Mouse (Mus musculus) heart, postnatal 25 days (tissue): ENCODE measurements around the gene S100a3. TPM values are rescaled to one million over a fixed set of nuclear protein-coding genes. Genes with fewer than 3 reads are reported as not detected.

Experiments
- DNase-seq: peaks from one replicate; pipeline ENCODE4 v3.0.0; 2022; ENCODE audit warnings: low spot score
- intact Hi-C: fragments of 180-260 bp; cut with DNase I; formaldehyde crosslinking; loops from one replicate; pipeline ENCODE4 v1.15.1; 2025
- total RNA-seq, 2 experiments: library from RNA; stranded (reverse); gene quantifications; 2 replicates each; pipeline ENCODE4 v1.2.3; 2021

The S100a3 gene
- total RNA-seq, 2 experiments from 2014 or later, result not detected

DNA sequence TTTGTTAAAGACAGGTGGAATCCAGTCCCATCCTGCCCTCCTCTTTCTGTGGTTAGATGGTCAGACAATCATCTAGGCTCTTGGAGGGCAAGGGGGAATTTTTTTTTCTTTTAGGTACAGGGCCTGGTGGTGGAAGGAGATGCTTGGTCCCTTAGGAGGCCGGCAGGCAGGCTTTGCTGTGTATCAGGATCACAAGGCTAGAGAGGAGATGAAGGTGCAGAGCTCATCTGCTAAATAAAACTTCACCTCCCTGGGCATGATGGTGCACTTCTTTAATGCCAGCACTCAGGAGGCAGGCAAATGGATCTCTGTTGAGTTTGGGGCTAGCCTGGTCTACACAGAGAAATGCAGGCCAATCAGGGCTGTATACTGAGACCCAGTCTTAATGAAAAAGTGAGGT, 55.5 kb downstream of the S100a3 start:
- intact Hi-C loops, result loop anchor here (1.0 to 10.0 kb wide), 4 partner anchors 31 to 201 kb away; partner anchors contain the start of gene Snapin
- no peak for DNase-seq

DNA sequence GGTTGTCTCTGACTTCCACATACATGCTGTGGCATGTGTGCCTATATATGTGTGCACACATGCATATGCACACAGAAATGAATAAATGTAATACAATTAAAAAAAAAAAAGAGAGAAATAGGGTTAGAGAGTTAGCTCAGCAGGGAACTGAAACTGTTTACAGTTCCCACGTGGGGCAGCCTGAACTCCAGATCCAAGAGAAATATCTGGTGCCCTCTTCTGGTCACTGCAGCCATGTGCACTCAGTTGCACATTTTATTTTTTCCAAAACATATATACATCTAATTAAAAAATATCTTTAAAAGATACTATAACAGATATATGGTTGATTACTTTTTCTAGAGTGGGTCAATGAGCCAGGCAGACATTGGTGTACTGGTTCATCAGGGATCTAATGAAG, 57.2 kb downstream of the S100a3 start:
- no peak for DNase-seq
- intact Hi-C loops, result loop anchor here (10.0 kb wide), 1 partner anchor 203 kb away; no protein-coding TSS in a partner anchor

DNA sequence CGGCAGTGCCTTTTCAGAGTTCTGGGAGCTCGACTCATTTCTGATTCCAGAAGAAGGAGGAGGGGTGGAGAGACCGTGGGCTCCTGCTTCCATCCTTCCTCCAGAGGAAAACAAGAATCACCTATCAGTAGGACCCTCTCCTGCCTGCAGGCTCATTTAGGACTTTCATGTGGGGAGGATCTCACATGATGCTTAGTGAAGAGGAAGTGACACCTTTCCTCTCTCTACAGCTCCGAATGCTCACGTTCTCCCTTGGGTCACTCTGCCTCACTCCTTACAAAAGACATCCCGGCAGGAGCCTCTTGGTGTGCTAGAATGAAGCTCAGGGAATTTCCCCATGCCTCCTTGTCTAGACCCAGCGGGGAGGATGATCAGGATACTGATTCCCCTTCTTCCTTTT, 61.2 kb downstream of the S100a3 start:
- no peak for DNase-seq
- intact Hi-C loops, result no loop called here

DNA sequence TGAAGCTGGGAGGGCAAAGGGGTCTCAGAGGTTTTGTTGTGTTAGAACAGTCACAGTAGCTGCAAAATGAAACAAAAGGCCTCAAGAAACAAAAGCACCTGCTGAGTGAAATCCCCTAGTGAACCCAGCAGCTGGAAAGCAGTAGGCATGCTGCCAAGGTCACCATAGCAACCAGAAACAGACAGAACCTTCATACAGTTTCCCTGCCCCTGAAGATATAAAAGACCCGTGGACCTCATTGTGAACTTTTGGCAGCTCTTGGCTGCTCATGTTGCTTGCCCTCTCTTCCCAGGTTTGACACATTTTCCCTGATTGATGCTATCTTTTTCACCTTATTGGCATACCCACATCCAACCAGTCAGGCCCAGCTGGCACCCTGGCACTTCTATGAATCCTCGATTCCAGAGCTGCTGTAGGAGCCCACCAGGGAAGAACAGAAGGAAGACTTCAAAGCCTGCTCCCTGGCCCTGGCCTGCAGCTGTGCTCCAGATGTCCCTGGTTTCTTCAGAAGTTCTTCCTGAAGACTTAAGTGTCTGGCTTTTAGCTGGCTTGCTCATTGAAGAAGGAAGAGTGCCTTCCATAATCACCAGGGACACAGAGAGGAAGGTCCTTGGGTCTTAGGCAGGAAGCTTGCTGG, 63.2 kb downstream of the S100a3 start:
- intact Hi-C loops, result no loop called here
- DNase-seq, result no peak

DNA sequence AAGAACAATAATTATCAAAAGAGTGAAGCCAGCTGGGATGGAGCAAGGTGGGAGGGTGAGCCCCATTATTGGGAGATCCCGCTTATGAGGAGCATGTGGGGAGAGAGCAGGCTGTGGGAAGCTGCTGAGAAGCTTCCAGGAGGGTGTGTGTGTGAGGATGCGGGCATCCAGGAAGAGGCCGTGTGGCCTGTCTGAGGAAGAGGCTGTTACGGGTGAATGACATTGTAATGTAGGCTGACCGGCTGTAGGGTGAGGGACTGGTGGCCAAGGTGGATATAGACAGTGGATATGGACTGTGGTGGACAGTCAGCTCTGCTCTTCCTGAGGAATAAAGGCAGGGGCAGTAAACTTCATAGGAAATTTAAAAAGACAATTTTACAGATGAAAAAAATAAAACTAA, 65.1 kb downstream of the S100a3 start:
- no peak for DNase-seq
- intact Hi-C loops, result no loop called here

DNA sequence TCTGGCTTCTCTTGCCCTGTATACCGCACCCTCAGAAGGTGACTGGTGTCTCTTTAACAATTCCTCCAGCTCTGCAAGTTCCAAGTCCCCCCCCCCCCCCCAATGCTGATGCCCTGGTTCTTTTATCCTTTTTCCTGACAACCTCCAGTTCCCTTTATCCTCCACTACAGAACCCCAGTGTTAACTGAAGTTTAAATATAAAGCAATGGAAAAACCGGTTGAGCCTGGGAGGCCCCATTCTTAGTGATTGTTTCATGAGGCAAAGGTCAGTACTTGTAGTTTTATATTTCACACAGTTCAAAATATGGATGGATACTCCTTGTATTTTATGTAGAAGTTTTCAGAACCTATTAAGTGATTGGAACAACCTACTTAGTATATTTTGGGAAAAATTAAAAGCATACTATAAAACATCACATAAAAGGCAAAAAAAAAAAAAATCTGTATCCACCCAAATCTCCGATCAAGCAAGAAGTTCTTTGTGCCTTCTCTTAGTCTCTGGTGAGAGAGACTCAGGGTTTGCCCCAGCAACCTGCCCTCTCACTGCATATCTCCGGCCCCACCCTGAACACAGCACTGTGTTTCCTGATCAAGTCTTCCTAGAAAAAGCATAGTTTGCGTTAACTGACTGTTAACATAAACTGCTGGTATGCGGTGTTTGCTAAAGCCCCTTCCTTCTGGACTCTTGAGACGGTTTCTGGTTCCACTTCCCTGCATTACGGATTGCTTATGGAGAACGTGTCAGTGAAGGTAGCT, 66.1 kb downstream of the S100a3 start:
- DNase-seq, result no peak
- intact Hi-C loops, result no loop called here

DNA sequence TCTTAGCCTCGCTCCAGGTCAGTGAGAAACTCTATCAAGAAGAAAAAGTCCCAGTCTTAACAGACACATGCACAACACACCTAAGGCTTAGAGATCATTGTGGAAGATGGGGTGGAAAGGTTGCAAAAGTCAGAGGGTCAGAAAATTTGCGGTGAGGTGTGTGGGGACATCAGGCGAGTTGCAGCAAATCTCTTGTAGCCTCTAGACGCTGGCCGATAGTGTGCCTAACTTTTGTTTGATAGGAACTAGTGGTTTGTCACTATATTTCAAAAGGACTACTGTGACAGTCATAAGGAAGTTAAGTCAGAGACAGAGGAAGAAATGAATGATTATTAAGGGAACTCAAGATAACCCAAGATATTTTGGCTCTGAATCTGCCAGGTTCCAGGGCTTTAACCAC, 67.0 kb downstream of the S100a3 start:
- intact Hi-C loops, result no loop called here

DNA sequence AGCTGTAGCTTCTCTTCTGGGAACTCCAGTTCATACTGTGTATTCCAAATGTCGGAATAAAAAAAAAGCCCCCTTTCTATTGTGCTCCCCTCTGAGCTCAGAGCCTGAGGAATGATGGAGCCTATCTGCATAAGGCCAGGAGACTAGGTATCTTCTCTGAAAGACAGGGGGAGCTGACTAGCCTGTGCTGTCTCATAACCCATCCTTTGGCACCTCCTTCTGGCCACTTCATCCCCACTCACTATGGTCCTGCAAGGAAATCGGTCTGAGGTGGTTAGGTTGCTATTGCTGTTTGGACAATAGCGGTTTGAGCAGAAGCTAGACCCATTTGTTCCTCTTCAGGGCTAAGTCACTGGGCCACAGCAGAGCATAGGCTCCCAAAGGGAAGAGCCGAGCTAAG, 67.4 kb downstream of the S100a3 start:
- intact Hi-C loops, result no loop called here
- DNase-seq, result no peak

More for the DNA sequence above, 67.0 kb downstream of the S100a3 start:
- DNase-seq, result no peak

DNA sequence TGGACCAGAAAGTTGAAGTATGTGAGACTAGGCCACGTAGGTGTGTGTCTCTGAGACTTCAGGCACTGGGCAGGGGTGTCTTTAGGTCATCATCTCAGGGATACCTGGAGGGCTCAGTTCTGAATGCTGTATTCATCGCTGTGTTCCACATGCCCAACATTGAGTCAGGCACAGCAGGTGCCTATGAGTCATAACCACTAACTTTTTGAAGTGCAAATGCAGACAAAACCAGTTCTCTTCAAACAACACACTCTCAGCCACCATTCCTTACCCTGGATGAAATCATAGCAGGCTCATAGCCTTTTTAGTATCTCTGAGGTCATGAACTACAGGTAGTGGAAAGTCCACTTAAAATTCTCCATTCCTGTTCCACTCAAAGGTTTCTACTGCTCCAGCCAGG, 68.9 kb downstream of the S100a3 start:
- no peak for DNase-seq
- intact Hi-C loops, result no loop called here

DNA sequence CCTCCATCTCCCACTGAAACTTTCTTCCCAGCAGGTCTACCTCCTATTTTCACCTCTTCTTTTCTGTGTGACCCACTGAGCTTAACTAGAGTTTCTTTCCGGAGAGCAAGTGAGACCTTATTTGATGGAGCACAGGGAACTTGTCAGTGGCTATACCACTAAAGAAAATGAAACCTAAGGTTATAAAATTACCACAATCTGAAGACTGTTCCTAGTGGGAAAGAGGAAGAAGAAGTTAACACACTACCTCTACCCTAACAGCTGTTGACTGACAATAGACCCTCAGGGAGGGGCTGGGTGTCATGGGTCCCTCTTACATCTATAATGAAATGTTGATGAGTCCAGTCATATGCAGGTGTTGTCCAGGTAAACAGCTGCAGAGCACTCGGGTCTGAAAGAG, 71.6 kb downstream of the S100a3 start:
- intact Hi-C loops, result no loop called here
- no peak for DNase-seq

DNA sequence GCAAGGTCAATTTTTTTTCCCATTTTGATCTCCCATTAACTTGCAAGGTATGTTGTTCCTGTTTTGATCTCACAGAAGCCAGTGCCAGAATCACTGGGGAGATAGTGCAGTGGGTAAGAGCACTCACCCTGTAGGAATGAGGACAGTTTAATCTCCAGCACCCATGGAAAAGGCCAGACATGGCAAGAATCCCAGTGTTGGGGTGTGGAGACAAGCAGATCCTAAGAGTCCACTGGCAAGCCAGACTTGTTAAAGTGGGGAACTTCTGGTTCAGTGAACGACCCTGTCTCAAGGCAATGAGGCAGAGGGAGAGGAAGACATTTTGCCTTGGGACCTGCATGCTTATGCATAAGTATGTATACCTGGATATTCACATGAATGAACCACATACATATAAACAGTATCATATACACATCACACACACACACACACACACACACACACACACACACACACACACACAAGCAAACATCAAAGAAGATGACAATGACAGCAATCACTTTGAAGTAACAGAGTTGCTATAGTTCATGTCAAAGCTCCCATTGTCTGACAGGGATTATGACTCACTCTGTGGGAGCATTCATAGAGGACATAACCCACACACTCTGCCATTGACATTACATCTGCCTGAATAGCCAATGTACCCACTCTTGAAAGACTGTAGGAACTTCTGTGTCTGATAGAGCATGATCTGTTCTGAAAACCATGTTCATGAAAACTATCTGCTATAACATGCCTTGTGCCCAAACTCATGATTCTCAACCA, 78.3 kb downstream of the S100a3 start:
- DNase-seq, result no peak
- intact Hi-C loops, result no loop called here

DNA sequence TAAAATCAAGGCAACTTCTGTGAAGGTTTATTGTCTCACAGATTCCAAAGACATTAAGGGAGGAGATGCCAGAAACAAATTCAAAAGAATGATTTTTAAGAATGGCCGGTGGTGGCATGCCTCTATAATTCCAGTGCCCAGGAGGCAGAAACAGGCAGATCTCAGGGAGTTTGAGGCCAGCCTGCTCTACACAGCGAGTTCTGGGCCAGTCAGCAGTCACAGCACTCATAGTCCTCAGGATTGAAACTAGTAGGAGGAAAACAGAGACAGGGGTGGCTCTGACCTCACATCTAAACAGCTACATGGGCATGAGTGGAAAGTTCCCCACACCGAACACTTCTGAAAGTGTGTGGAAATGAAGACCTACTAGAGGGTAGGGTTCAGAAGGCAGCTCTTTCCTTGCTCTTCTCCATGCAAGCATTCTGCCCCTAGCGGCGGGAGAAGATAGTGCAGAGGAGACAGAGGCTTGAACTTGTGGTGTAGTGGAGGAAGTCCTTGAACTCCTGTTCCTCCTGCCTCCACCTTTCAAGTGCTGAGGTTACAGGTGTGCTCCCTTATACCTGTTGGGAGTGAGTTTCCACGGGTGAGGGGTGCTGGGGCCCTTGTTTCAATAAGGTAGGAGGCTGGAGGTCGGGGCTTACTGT, 79.3 kb downstream of the S100a3 start:
- intact Hi-C loops, result no loop called here
- DNase-seq, result no peak

DNA sequence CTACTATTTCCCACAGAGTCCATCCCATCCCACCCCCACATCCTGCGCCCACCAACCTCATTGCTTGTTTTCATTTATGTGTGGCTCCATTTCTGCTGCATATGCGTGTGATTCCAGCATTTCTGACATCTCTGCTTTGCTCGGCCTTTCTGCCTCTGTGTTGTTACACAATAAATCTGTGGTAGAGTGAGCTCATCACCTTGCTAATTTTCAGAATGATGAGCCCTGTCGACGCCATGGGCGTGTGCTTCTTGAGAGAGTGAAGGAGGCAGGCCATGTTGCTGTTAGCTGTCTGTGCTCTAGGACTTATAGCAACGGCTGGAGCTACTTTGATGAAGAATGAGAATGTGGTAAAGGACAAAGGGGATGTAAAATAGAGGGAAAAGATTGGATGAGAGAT, 80.6 kb downstream of the S100a3 start:
- no peak for DNase-seq
- intact Hi-C loops, result no loop called here

DNA sequence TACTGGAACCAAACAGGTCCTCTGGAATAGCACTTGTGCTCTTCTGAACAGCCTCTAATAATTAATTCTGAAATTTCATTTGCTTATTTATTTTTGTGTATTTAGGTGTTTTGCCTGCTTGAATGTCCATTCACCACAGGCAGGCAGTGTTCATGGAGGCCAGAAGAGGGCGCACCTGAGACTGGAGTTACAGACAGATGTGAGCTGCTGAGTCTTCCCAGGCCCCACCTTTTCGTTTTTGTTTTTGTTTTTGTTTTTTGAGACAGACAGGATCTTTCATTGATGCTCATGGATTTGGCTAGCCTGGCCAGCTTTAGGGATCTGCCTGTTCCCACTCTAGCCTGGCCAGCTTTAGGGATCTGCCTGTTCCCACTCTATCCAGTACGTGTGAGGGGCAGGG, 83.8 kb downstream of the S100a3 start:
- intact Hi-C loops, result no loop called here
- no peak for DNase-seq

DNA sequence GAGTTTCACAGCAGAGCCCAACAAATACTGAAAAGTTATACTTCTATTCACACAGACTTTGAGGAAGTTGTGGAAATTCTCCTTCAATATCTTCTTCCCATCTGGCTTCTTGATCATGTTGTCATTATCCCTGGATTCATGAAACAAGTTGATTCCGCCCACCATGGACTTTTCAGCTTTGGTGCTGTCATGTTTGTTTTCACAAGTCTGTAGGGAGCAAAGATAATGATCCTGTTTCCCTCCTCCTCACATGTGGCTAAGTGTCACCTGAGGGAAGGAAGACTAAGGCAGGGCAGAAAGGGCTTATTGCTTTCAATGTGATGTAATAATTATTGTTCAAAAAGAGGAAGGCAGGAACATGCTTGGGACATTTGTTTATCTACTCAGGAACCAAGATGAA, 86.9 kb downstream of the S100a3 start:
- intact Hi-C loops, result no loop called here
- no peak for DNase-seq

DNA sequence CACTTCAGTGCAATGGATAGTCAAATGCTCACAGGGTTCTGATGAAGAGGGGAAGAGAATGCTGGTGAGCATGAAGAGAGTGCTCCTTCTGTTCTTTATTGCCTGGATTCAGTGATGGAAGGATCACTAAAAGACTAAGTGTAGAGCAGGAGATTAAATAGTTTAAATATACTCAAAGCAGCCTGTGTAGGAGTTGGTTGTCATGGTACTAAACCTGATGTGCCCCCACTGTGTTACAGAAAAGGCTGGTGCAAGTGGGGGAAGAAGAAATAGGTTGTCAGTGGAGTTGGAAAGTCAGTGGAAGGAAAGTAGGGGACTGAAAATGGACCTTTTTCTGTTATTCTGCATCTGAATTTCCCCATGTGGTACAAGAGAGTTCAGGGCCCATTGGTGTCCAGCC, 88.6 kb downstream of the S100a3 start:
- DNase-seq, result no peak
- intact Hi-C loops, result no loop called here

DNA sequence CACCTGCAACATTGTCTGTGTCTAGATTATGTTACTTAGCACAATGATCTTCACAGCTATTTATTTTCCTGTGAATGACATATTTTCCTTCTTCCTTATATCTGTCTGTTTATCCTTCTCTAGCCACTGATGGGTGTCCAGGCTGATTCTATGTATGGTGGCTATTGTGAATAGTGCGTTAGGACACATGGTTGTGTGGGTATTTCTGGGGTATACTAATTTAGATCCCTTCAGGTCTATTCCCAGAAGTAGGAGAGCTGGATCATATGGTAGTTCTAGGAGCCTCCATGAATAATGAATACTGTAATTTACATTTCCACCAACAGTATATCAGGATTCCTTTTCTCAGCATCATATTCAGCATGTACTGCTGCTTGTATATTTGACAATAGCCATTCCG, 89.5 kb downstream of the S100a3 start:
- DNase-seq, result no peak
- intact Hi-C loops, result no loop called here
